Mouse (Mus musculus) intestine, embryonic 16.5 days (tissue): ENCODE data around the gene Hdc. TPM values are rescaled to one million over a fixed set of nuclear protein-coding genes. Genes with fewer than 3 reads are reported as not detected.

Source experiments
- ATAC-seq: fragments of 200-750 bp; cut with Nextera tagmentation; 2 replicates; pipeline ENCODE4 v1.8.0; 2017; ENCODE audit warnings: moderate TSS enrichment, moderate library complexity
- H3K27ac ChIP-seq: fragments of 300-500 bp; sonication (generic); 2 replicates; pipeline ENCODE4 v1.5.1; 2014; ENCODE audit warnings: mild to moderate bottlenecking, low read length
- H3K27me3 ChIP-seq: fragments of 300-500 bp; sonication (generic); replicated peaks from 2 replicates; pipeline ENCODE4 v1.6.1; 2014; ENCODE audit warnings: low read length, control low read depth, mixed read lengths; ENCODE audit not compliant: control insufficient read depth, insufficient read depth
- H3K36me3 ChIP-seq: fragments of 300-500 bp; sonication (generic); 2 replicates; pipeline ENCODE4 v1.6.1; 2014; ENCODE audit warnings: low read length, control low read depth; ENCODE audit not compliant: control insufficient read depth, insufficient read depth
- H3K4me1 ChIP-seq: fragments of 300-500 bp; sonication (generic); 2 replicates; pipeline ENCODE4 v1.6.1; 2014; ENCODE audit warnings: low read length, control low read depth, mixed read lengths; ENCODE audit not compliant: control insufficient read depth, insufficient read depth
- H3K4me2 ChIP-seq: fragments of 300-500 bp; sonication (generic); 2 replicates; pipeline ENCODE4 v1.6.1; 2014; ENCODE audit warnings: low read depth, low read length, control low read depth
- H3K4me3 ChIP-seq: fragments of 300-500 bp; sonication (generic); 2 replicates; pipeline ENCODE4 v1.5.1; 2014; ENCODE audit warnings: mild to moderate bottlenecking, low read length
- H3K9ac ChIP-seq: fragments of 300-500 bp; sonication (generic); 2 replicates; pipeline ENCODE4 v1.6.1; 2014; ENCODE audit warnings: low read depth, low read length
- H3K9me3 ChIP-seq: fragments of 300-500 bp; sonication (generic); 2 replicates; pipeline ENCODE4 v1.6.1; 2016; ENCODE audit warnings: low read length, control low read depth; ENCODE audit not compliant: control insufficient read depth
- WGBS: fragments of 180-500 bp; shearing (Covaris S2); extraction: QIAGEN DNeasy Blood & Tissue Kit; methylation state at CpG from one replicate; pipeline ENCODE4 v1.1.7; 2014; 5-methylcytosine and 5-hydroxymethylcytosine counted together
- polyA plus RNA-seq: library from polyadenylated mRNA; unstranded; fragments of >200 nt; fragmentation: Nextera tagmentation; extraction: Ambion mirVana; gene quantifications from 2 replicates; pipeline ENCODE4 v1.2.1, GENCODE M21; 2015

Hdc gene
- polyA plus RNA-seq, 1 experiment from 2014 or later = 3.5 TPM

GRCm38 (mm10) chr2:126593831-126594610 is 25.1 kb downstream of the Hdc start:
- peak overlapping the region; percentile 44 for H3K4me3 ChIP-seq
- no peaks in the 10 kb centered on the region; the same call in 1 of the 2 replicates for H3K27me3 ChIP-seq
- 0 out of 2 replicates have a peak, but pooled peaks cover 6% of the 10 kb centered on the region for H3K4me1 ChIP-seq
- H3K36me3 ChIP-seq = no peaks in the 10 kb centered on the region
- H3K27ac ChIP-seq = no peak overlapping the region
- H3K4me2 ChIP-seq = peak overlapping the region; percentile 73
- H3K9me3 ChIP-seq = no peaks in the 10 kb centered on the region
- ATAC-seq = peak; percentile 68
- H3K9ac ChIP-seq = peak overlapping the region; percentile 59
- 22% methylated on average over 26 of the region's 26 CpGs for WGBS

- 88% methylated on average over 4 of the region's 4 CpGs for WGBS
These were observed 27.8 kb downstream of the Hdc start for GRCm38 (mm10) chr2:126591304-126591703.

GRCm38 (mm10) chr2:126587468-126587867 is 31.6 kb downstream of the Hdc start:
- ATAC-seq = no peak
- H3K9me3 ChIP-seq = no peaks in the 10 kb centered on the region
- no peak overlapping the region for H3K4me3 ChIP-seq
- H3K27ac ChIP-seq = no peak overlapping the region
- H3K27me3 ChIP-seq = no peaks in the 10 kb centered on the region
- 84% methylated on average over 3 of the region's 3 CpGs for WGBS
- no peak overlapping the region for H3K9ac ChIP-seq
- no peaks in the 10 kb centered on the region for H3K36me3 ChIP-seq
- no peaks in the 10 kb centered on the region for H3K4me1 ChIP-seq
- H3K4me2 ChIP-seq = no peak overlapping the region

More at GRCm38 (mm10) chr2:126591304-126591703, 27.8 kb downstream of the Hdc start:
- H3K9ac ChIP-seq = no peak overlapping the region
- ATAC-seq = no peak
- H3K4me3 ChIP-seq = no peak overlapping the region
- no peaks in the 10 kb centered on the region; the same call in 1 of the 2 replicates for H3K27me3 ChIP-seq
- H3K4me1 ChIP-seq = no peaks in the 10 kb centered on the region
- H3K4me2 ChIP-seq = no peak overlapping the region
- no peaks in the 10 kb centered on the region for H3K36me3 ChIP-seq
- no peak overlapping the region for H3K27ac ChIP-seq
- H3K9me3 ChIP-seq = no peaks in the 10 kb centered on the region

GRCm38 (mm10) chr2:126584621-126585369 is 34.3 kb downstream of the Hdc start:
- H3K9me3 ChIP-seq = no peaks in the 10 kb centered on the region
- 74% methylated on average over 8 of the region's 8 CpGs for WGBS
- H3K9ac ChIP-seq = no peak overlapping the region
- no peak overlapping the region for H3K27ac ChIP-seq
- no peaks in the 10 kb centered on the region for H3K4me1 ChIP-seq
- H3K27me3 ChIP-seq = no peaks in the 10 kb centered on the region
- no peak overlapping the region for H3K4me3 ChIP-seq
- H3K36me3 ChIP-seq = no peaks in the 10 kb centered on the region
- H3K4me2 ChIP-seq = no peak overlapping the region
- ATAC-seq = no peak

GRCm38 (mm10) chr2:126583960-126584359 is 35.1 kb downstream of the Hdc start:
- no peak for ATAC-seq
- Histone ChIP-seq H3K4me1 (no peaks in the 10 kb centered on the region), H3K9me3 (no peaks in the 10 kb centered on the region), H3K36me3 (no peaks in the 10 kb centered on the region), H3K9ac (no peak overlapping the region), H3K4me3 (no peak overlapping the region), H3K27me3 (no peaks in the 10 kb centered on the region), H3K27ac (no peak overlapping the region), H3K4me2 (no peak overlapping the region)
- 72% methylated on average over 6 of the region's 6 CpGs for WGBS

- H3K36me3 ChIP-seq = no peaks in the 10 kb centered on the region
- WGBS = 86% methylated on average over 1 of the region's 1 CpGs
- H3K4me2 ChIP-seq = no peak overlapping the region
- no peak overlapping the region for H3K4me3 ChIP-seq
- no peak overlapping the region for H3K27ac ChIP-seq
- H3K9ac ChIP-seq = no peak overlapping the region
- no peaks in the 10 kb centered on the region for H3K9me3 ChIP-seq
- no peaks in the 10 kb centered on the region for H3K4me1 ChIP-seq
- ATAC-seq = no peak
- H3K27me3 ChIP-seq = no peaks in the 10 kb centered on the region
These were observed 39.8 kb downstream of the Hdc start for GRCm38 (mm10) chr2:126579282-126579681.

GRCm38 (mm10) chr2:126577362-126577761 is 41.7 kb downstream of the Hdc start:
- 67% methylated on average over 5 of the region's 5 CpGs for WGBS
- no peak overlapping the region for H3K27ac ChIP-seq
- no peak for ATAC-seq
- no peaks in the 10 kb centered on the region for H3K4me1 ChIP-seq
- H3K36me3 ChIP-seq = no peaks in the 10 kb centered on the region
- no peak overlapping the region for H3K9ac ChIP-seq
- no peaks in the 10 kb centered on the region for H3K27me3 ChIP-seq
- H3K4me3 ChIP-seq = no peak overlapping the region
- H3K9me3 ChIP-seq = no peaks in the 10 kb centered on the region
- H3K4me2 ChIP-seq = no peak overlapping the region

- H3K9me3 ChIP-seq = no peaks in the 10 kb centered on the region
- no peak overlapping the region for H3K27ac ChIP-seq
- H3K9ac ChIP-seq = no peak overlapping the region
- H3K27me3 ChIP-seq = no peaks in the 10 kb centered on the region
- H3K4me2 ChIP-seq = no peak overlapping the region
- no peak overlapping the region for H3K4me3 ChIP-seq
- ATAC-seq = peak; percentile 88
- H3K4me1 ChIP-seq = no peaks in the 10 kb centered on the region
- no peaks in the 10 kb centered on the region for H3K36me3 ChIP-seq
- 67% methylated on average over 11 of the region's 11 CpGs for WGBS
These were observed 43.5 kb downstream of the Hdc start for GRCm38 (mm10) chr2:126575391-126576176.

GRCm38 (mm10) chr2:126572747-126573146 is 46.4 kb downstream of the Hdc start:
- Histone ChIP-seq H3K9ac (no peak overlapping the region), H3K4me1 (no peaks in the 10 kb centered on the region), H3K9me3 (no peaks in the 10 kb centered on the region), H3K27me3 (no peaks in the 10 kb centered on the region), H3K4me2 (no peak overlapping the region), H3K4me3 (no peak overlapping the region), H3K36me3 (no peaks in the 10 kb centered on the region), H3K27ac (no peak overlapping the region)
- 78% methylated on average over 4 of the region's 4 CpGs for WGBS
- ATAC-seq = no peak
